Comparison of ENCODE assay signal across 8 mouse cellular contexts in genomic region chr8:20557609-20558008, GRCm38 (mm10). TPM values are rescaled to one million over a fixed set of nuclear protein-coding genes. Genes with fewer than 3 reads are reported as not detected.
DNase-seq lines count a peak whose midpoint lies in the region; ATAC-seq and TF ChIP-seq lines count a peak whose summit lies in the region.
"Not testable (repeated sequence)": the region's sequence is repeated elsewhere in the genome, so short reads cannot be mapped to it uniquely, and the experiment has no call there.
"Had no signal": no experiment of that assay in that cellular context is flagged by ENCODE, and none has a peak within 500 bp of the region (broad histone marks: within the 10 kb centered on the region; RNA-seq: fewer than 3 reads in every experiment).

No protein-coding gene starts in this region.

- H3K9ac ChIP-seq in forebrain, embryonic 12.5 days; limb, embryonic 14.5 days (ENCODE audit: low read depth, low read length, severe bottlenecking); midbrain, embryonic 11.5 days (ENCODE audit: low read length): not testable (repeated sequence)
- H3K9ac ChIP-seq in heart, embryonic 15.5 days, result peak overlapping the region; percentile 49

- not testable (repeated sequence) for H3K27me3 ChIP-seq in forebrain, embryonic 12.5 days; heart, embryonic 15.5 days; limb, embryonic 14.5 days (ENCODE audit: control insufficient read depth, insufficient read depth, low read length); midbrain, embryonic 11.5 days (ENCODE audit: control insufficient read depth, insufficient read depth, low read length); small intestine, adult 2 months (ENCODE audit: control insufficient read depth, insufficient read depth, low read length)

- H3K4me3 ChIP-seq in forebrain, embryonic 12.5 days (replicated peaks), result peak overlapping the region; percentile 25
- H3K4me3 ChIP-seq in heart, embryonic 15.5 days, result peak overlapping the region; percentile 44
- H3K4me3 ChIP-seq in limb, embryonic 14.5 days (replicated peaks; ENCODE audit: low read length), result peak overlapping the region; percentile 26
- H3K4me3 ChIP-seq in midbrain, embryonic 11.5 days (ENCODE audit: low read depth, low read length), result not testable (repeated sequence)
- peak overlapping the region; percentile 57 for H3K4me3 ChIP-seq in small intestine, adult 2 months (ENCODE audit: low read depth, low read length)

- not testable (repeated sequence) for H3K4me1 ChIP-seq in forebrain, embryonic 12.5 days; heart, embryonic 15.5 days (replicated peaks); limb, embryonic 14.5 days (ENCODE audit: control insufficient read depth, insufficient read depth, low read length); midbrain, embryonic 11.5 days (ENCODE audit: control insufficient read depth, insufficient read depth, low read length); small intestine, adult 2 months (ENCODE audit: control insufficient read depth, insufficient read depth, insufficient read length, low read length)

- TF ChIP-seq POLR2A in limb, embryonic 14.5 days (IDR thresholded peaks at IDR 0.05; ENCODE audit: borderline replicate concordance, extremely low read depth, insufficient read depth, insufficient read length); small intestine, adult 2 months (IDR thresholded peaks at IDR 0.05; ENCODE audit: low read depth, low read length): not testable (repeated sequence)

- peak; percentile 47 for DNase-seq in kidney, adult 9 months
- DNase-seq in limb, embryonic 14.5 days (ENCODE audit: low spot score); midbrain, embryonic 11.5 days (ENCODE audit: low spot score, missing footprints): not testable (repeated sequence)

- H3K9me3 ChIP-seq in forebrain, embryonic 12.5 days; heart, embryonic 15.5 days (replicated peaks); limb, embryonic 14.5 days (ENCODE audit: control insufficient read depth, low read length); midbrain, embryonic 11.5 days (ENCODE audit: control insufficient read depth, low read length): not testable (repeated sequence)

- not testable (repeated sequence) for TF ChIP-seq CTCF in small intestine, adult 2 months (IDR thresholded peaks at IDR 0.05; ENCODE audit: extremely low read depth, insufficient read length, insufficient replicate concordance, low read depth, low read length)

- H3K4me2 ChIP-seq in forebrain, embryonic 12.5 days, result peak overlapping the region; percentile 9; the same call in 1 of the 2 replicates
- peak overlapping the region; percentile 56 for H3K4me2 ChIP-seq in heart, embryonic 15.5 days
- H3K4me2 ChIP-seq in limb, embryonic 14.5 days (replicated peaks; ENCODE audit: low read depth, low read length, severe bottlenecking), result peak overlapping the region; percentile 23; the same call in 1 of the 2 replicates
- not testable (repeated sequence) for H3K4me2 ChIP-seq in midbrain, embryonic 11.5 days

- H3K27ac ChIP-seq in forebrain, embryonic 12.5 days; heart, embryonic 15.5 days; limb, embryonic 14.5 days (replicated peaks; ENCODE audit: low read depth, low read length); midbrain, embryonic 11.5 days (ENCODE audit: low read depth, low read length); small intestine, adult 2 months (ENCODE audit: insufficient read depth, low read depth, low read length): not testable (repeated sequence)

- peak; percentile 98 for ATAC-seq in cerebellum, adult (ENCODE audit: insufficient number of reproducible peaks, low FRiP score, low TSS enrichment)
- peak; percentile 98 for ATAC-seq in forebrain, embryonic 12.5 days (ENCODE audit: low FRiP score)
- ATAC-seq in heart, embryonic 15.5 days (replicated peaks; ENCODE audit: insufficient number of reproducible peaks, insufficient read depth, low FRiP score, low read depth), result peak; percentile 98
- ATAC-seq in limb, embryonic 14.5 days (ENCODE audit: low FRiP score, low read depth), result peak; percentile 97
- ATAC-seq in midbrain, embryonic 11.5 days (ENCODE audit: low FRiP score), result peak; percentile 98

- 62% methylated on average over 43 of the region's 47 CpGs for WGBS in forebrain, embryonic 12.5 days
- WGBS in heart, embryonic 15.5 days, result 48% methylated on average over 41 of the region's 47 CpGs
- WGBS in limb, embryonic 14.5 days, result 43% methylated on average over 38 of the region's 47 CpGs
- 59% methylated on average over 40 of the region's 47 CpGs for WGBS in midbrain, embryonic 11.5 days
- WGBS in small intestine, adult 2 months, result 79% methylated on average over 47 of the region's 47 CpGs

- H3K36me3 ChIP-seq in forebrain, embryonic 12.5 days (replicated peaks); heart, embryonic 15.5 days; limb, embryonic 14.5 days (ENCODE audit: control insufficient read depth, insufficient read depth, low read length); midbrain, embryonic 11.5 days (ENCODE audit: control insufficient read depth, insufficient read depth, low read length); small intestine, adult 2 months (ENCODE audit: control insufficient read depth, insufficient read depth, low read length): not testable (repeated sequence)

RNA-seq across cellular contexts. Expression of gene Gm21119, which starts 57.1 kb away (rescaled TPM):
- not detected in 2 replicates for polyA plus RNA-seq in forebrain, embryonic 12.5 days (2016; fragmentation: Nextera tagmentation; extraction: Ambion mirVana)
- polyA plus RNA-seq in heart, embryonic 15.5 days (2015; fragmentation: Nextera tagmentation; extraction: Ambion mirVana), result 0.22 and 0.31 TPM in 2 replicates
- 0.12 TPM in 1 of 2 replicates, not detected in the other for polyA plus RNA-seq in limb, embryonic 14.5 days (2012; rRNA removed)
- 0.12 TPM in 1 of 2 replicates, not detected in the other for polyA plus RNA-seq in limb, embryonic 14.5 days (2014; fragmentation: Nextera tagmentation; extraction: Ambion mirVana)
- not detected in 2 replicates for polyA plus RNA-seq in midbrain, embryonic 11.5 days (2014; fragmentation: Nextera tagmentation; extraction: Ambion mirVana)
- not detected in 2 replicates for polyA plus RNA-seq in small intestine, adult 2 months (2012; rRNA removed)
- polyA plus RNA-seq: spleen, adult 2 months had no signal
